In the genomic region with DNA sequence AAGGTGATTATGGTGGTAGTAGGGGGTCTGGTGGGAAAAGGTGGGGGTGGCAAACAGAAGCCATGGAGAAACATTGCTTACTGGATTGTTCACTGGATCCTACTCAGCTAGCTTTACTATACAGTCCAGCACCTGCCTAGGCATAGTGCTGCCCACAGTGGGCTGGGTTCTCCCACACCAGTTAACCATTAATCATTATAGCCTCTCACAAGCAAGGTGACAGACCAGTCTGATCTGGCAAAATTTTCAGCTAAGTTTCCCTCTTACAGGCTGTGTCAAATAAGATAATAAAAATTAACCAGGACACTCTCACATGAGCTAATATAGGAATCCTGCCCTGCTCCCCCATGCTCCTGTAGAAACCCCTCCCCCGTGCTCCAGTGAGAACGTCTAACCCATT, we compare ENCODE assay signal across 17 mouse cellular contexts.
"Had no signal": no experiment of that assay in that cellular context is flagged by ENCODE, and none has a peak within 500 bp of the region (broad histone marks: within the 10 kb centered on the region; RNA-seq: fewer than 3 reads in every experiment).

No protein-coding gene starts in this region.

- DNase-seq: lung, adult 2 months; lung, postnatal 14 days; lung, postnatal 36 days; right cerebral cortex, postnatal 25 days; right cerebral cortex, postnatal 4 days; spleen, adult 18-20 months; thymus, adult 18-20 months; thymus, postnatal 14 days; thymus, postnatal 36 days had no signal

- H3K27ac ChIP-seq: lung, embryonic 15.5 days; macrophage; midbrain, embryonic 13.5 days; midbrain, embryonic 15.5 days; neural tube, embryonic 12.5 days had no signal

- H3K27me3 ChIP-seq: lung, embryonic 15.5 days; midbrain, embryonic 13.5 days; midbrain, embryonic 15.5 days; neural tube, embryonic 12.5 days had no signal

- H3K4me3 ChIP-seq: lung, embryonic 15.5 days; megakaryocyte, embryonic 14.5 days; midbrain, embryonic 13.5 days; midbrain, embryonic 15.5 days; neural tube, embryonic 12.5 days had no signal

- ATAC-seq: lung, postnatal 0 days; midbrain, embryonic 13.5 days; midbrain, embryonic 15.5 days had no signal

- H3K4me2 ChIP-seq: lung, embryonic 15.5 days; midbrain, embryonic 11.5 days; midbrain, embryonic 13.5 days; midbrain, embryonic 15.5 days; neural tube, embryonic 12.5 days had no signal

- H3K36me3 ChIP-seq: lung, embryonic 15.5 days; midbrain, embryonic 13.5 days; midbrain, embryonic 15.5 days; neural tube, embryonic 12.5 days had no signal

- H3K9ac ChIP-seq: lung, embryonic 15.5 days; midbrain, embryonic 13.5 days; midbrain, embryonic 15.5 days; neural tube, embryonic 12.5 days had no signal

- H3K9me3 ChIP-seq: lung, embryonic 15.5 days; midbrain, embryonic 13.5 days; midbrain, embryonic 15.5 days; neural tube, embryonic 12.5 days had no signal

- H3K4me1 ChIP-seq: lung, embryonic 15.5 days; midbrain, embryonic 13.5 days; midbrain, embryonic 15.5 days; neural tube, embryonic 12.5 days had no signal
